Mouse (Mus musculus): ENCODE data around the gene Chpt1. TPM values are rescaled to one million over a fixed set of nuclear protein-coding genes. Genes with fewer than 3 reads are reported as not detected.
A peak's percentile ranks its signal among the peaks of the same experiment; 100 is the strongest.
"Not testable (repeated sequence)": the region's sequence is repeated elsewhere in the genome, so short reads cannot be mapped to it uniquely, and the experiment has no call there.

Chpt1 gene
- polyA plus RNA-seq, 1 experiment: 29.6 TPM

GRCm38 (mm10) chr10:88524016-88524415, 20.1 kb upstream of the Chpt1 start:
- Histone ChIP-seq H3K4me2 (ENCODE audit: low read depth) (no peak overlapping the region), H3K27me3 (ENCODE audit: control insufficient read depth, insufficient read depth, insufficient read length) (no peaks in the 10 kb centered on the region), H3ac (ENCODE audit: control insufficient read depth, insufficient read length) (no peak overlapping the region), H3K36me3 (ENCODE audit: control insufficient read depth, insufficient read depth) (no peaks in the 10 kb centered on the region), H3K79me2 (ENCODE audit: control insufficient read depth, insufficient read depth) (no peaks in the 10 kb centered on the region), H3K4me3 (no peak overlapping the region)
- TF ChIP-seq REST (IDR thresholded peaks at IDR 0.05; ENCODE audit: insufficient read depth, insufficient read length): no peak
- TF ChIP-seq MAX (IDR thresholded peaks at IDR 0.05; ENCODE audit: low read depth): no peak
- no peak for TF ChIP-seq TCF3 (IDR thresholded peaks at IDR 0.05; ENCODE audit: insufficient read length, low read depth)

GRCm38 (mm10) chr10:88523212-88523611, 19.3 kb upstream of the Chpt1 start:
- no peaks in the 10 kb centered on the region for H3K27me3 ChIP-seq (ENCODE audit: control insufficient read depth, insufficient read depth, insufficient read length)
- H3K4me3 ChIP-seq: no peak overlapping the region
- TF ChIP-seq MYOD1 (IDR thresholded peaks at IDR 0.05; ENCODE audit: control insufficient read depth in 1 of 3, insufficient read length in 2 of 3, low read depth in 2 of 3): no peak
- H3K36me3 ChIP-seq (ENCODE audit: control insufficient read depth, insufficient read depth): no peaks in the 10 kb centered on the region
- no peak overlapping the region for H3K4me2 ChIP-seq (ENCODE audit: low read depth)
- H3K79me2 ChIP-seq (ENCODE audit: control insufficient read depth, insufficient read depth): no peaks in the 10 kb centered on the region
- H3ac ChIP-seq (ENCODE audit: control insufficient read depth, insufficient read length): no peak overlapping the region

DNA sequence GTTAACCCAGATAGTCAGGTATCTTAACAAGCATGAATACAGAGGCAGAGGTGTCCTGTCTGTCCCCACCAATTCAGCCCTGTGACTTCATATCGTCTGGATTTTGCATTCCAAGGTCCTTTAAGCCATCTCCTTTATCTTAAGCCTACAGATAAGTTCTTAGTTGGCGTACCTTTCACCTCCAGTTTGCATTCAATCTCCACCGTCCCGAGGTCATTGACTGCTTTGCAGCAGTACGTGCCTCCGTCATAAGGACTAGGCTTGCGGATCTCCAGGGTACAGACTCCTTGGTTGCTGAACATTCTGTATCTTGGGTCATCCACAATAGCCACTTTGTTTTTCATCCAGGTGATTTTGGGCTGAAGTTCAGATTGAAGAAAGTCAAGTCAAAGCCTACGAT, 18.9 kb upstream of the Chpt1 start:
- H3K27me3 ChIP-seq (ENCODE audit: control insufficient read depth, insufficient read depth, insufficient read length): no peaks in the 10 kb centered on the region
- H3ac ChIP-seq (ENCODE audit: control insufficient read depth, insufficient read length): no peak overlapping the region
- no peaks in the 10 kb centered on the region for H3K36me3 ChIP-seq (ENCODE audit: control insufficient read depth, insufficient read depth)
- H3K4me2 ChIP-seq (ENCODE audit: low read depth): no peak overlapping the region
- no peak for TF ChIP-seq CEBPB (IDR thresholded peaks at IDR 0.05; ENCODE audit: insufficient read depth, poor library complexity, severe bottlenecking)
- TF ChIP-seq MAX (IDR thresholded peaks at IDR 0.05; ENCODE audit: low read depth): no peak
- no peak for TF ChIP-seq POLR2A (IDR thresholded peaks at IDR 0.05; ENCODE audit: insufficient read length, low read depth)
- no peak for TF ChIP-seq TCF12 (IDR thresholded peaks at IDR 0.05; ENCODE audit: insufficient read depth, poor library complexity, severe bottlenecking)
- H3K79me2 ChIP-seq (ENCODE audit: control insufficient read depth, insufficient read depth): no peaks in the 10 kb centered on the region
- no peak overlapping the region for H3K4me3 ChIP-seq

- H3K79me2 ChIP-seq (ENCODE audit: control insufficient read depth, insufficient read depth); H3K27me3 ChIP-seq (ENCODE audit: control insufficient read depth, insufficient read depth, insufficient read length): not testable (repeated sequence)
Measured at GRCm38 (mm10) chr10:88515049-88515448, 11.2 kb upstream of the Chpt1 start.

DNA sequence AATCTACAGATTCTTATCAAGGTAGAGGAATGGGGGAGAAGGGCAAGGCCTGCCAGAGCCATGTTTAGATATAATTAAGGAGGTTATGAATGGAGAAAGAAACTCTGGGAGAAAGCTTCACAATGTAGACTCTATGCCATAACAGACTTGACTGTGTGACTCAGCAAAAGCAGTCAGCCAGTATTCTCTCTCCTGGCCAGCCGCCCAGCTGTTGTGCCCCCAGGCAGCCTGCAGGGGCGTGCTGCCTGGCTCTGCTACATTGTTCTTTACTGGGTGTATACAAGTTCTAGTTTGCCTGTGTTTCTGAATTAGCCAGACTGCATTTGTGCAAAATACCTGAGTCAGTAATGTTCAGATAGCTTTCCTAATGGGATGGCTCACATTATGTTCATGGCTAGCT, 10.6 kb upstream of the Chpt1 start:
- Histone ChIP-seq H3K4me2 (ENCODE audit: low read depth) (no peak overlapping the region), H3K36me3 (ENCODE audit: control insufficient read depth, insufficient read depth) (no peaks in the 10 kb centered on the region), H3K79me2 (ENCODE audit: control insufficient read depth, insufficient read depth) (no peaks in the 10 kb centered on the region), H3ac (ENCODE audit: control insufficient read depth, insufficient read length) (no peak overlapping the region), H3K4me3 (no peak overlapping the region), H3K27me3 (ENCODE audit: control insufficient read depth, insufficient read depth, insufficient read length) (no peaks in the 10 kb centered on the region)
- TF ChIP-seq MYOG (IDR thresholded peaks at IDR 0.05; ENCODE audit: control insufficient read depth in 1 of 3, insufficient read depth in 1 of 3, insufficient read length in 2 of 3, low read depth in 2 of 3) (peak in 2 of 3 experiments; percentile 19 to 51), POLR2A (IDR thresholded peaks at IDR 0.05; ENCODE audit: insufficient read length, low read depth) (no peak), TCF12 (IDR thresholded peaks at IDR 0.05; ENCODE audit: insufficient read depth, poor library complexity, severe bottlenecking) (no peak), MYOD1 (IDR thresholded peaks at IDR 0.05; ENCODE audit: control insufficient read depth in 1 of 3, insufficient read length in 2 of 3, low read depth in 2 of 3) (peak in 1 of 3 experiments; percentile 33)

More at GRCm38 (mm10) chr10:88515049-88515448, 11.2 kb upstream of the Chpt1 start:
- H3K36me3 ChIP-seq (ENCODE audit: control insufficient read depth, insufficient read depth); H3K4me2 ChIP-seq (ENCODE audit: low read depth); H3K4me3 ChIP-seq; H3ac ChIP-seq (ENCODE audit: control insufficient read depth, insufficient read length): not testable (repeated sequence)

- no peak for TF ChIP-seq E2F4 (IDR thresholded peaks at IDR 0.05; ENCODE audit: insufficient read depth)
- no peak for TF ChIP-seq TCF3 (IDR thresholded peaks at IDR 0.05; ENCODE audit: insufficient read length, low read depth)
- no peak for TF ChIP-seq MAX (IDR thresholded peaks at IDR 0.05; ENCODE audit: low read depth)
- no peak for TF ChIP-seq POLR2A (IDR thresholded peaks at IDR 0.05; ENCODE audit: insufficient read length, low read depth)
- TF ChIP-seq CEBPB (IDR thresholded peaks at IDR 0.05; ENCODE audit: insufficient read depth, poor library complexity, severe bottlenecking): no peak
- no peak for TF ChIP-seq POLR2AphosphoS2 (IDR thresholded peaks at IDR 0.05; ENCODE audit: insufficient read length, low read depth)
- no peak for TF ChIP-seq REST (IDR thresholded peaks at IDR 0.05; ENCODE audit: insufficient read depth, insufficient read length)
- TF ChIP-seq TCF12 (IDR thresholded peaks at IDR 0.05; ENCODE audit: insufficient read depth, poor library complexity, severe bottlenecking): no peak
- no peak for TF ChIP-seq MYOD1 (IDR thresholded peaks at IDR 0.05; ENCODE audit: control insufficient read depth in 1 of 3, insufficient read length in 2 of 3, low read depth in 2 of 3)
- Histone ChIP-seq H3ac (ENCODE audit: control insufficient read depth, insufficient read length) (no peak overlapping the region), H3K4me3 (no peak overlapping the region), H3K27me3 (ENCODE audit: control insufficient read depth, insufficient read depth, insufficient read length) (no peaks in the 10 kb centered on the region), H3K36me3 (ENCODE audit: control insufficient read depth, insufficient read depth) (no peaks in the 10 kb centered on the region), H3K79me2 (ENCODE audit: control insufficient read depth, insufficient read depth) (no peaks in the 10 kb centered on the region), H3K4me2 (ENCODE audit: low read depth) (no peak overlapping the region)
Measured at GRCm38 (mm10) chr10:88513574-88514135, 9.8 kb upstream of the Chpt1 start.

Data from myocyte (in vitro differentiated cells).